Mouse (Mus musculus): Measurements from ENCODE around the gene Grid2. TPM values are rescaled to one million over a fixed set of nuclear protein-coding genes. Genes with fewer than 3 reads are reported as not detected.
A peak's percentile ranks its signal among the peaks of the same experiment; 100 is the strongest.

The Grid2 gene
- polyA plus RNA-seq, 1 experiment from 2014 or later, result 1.4 TPM

DNA sequence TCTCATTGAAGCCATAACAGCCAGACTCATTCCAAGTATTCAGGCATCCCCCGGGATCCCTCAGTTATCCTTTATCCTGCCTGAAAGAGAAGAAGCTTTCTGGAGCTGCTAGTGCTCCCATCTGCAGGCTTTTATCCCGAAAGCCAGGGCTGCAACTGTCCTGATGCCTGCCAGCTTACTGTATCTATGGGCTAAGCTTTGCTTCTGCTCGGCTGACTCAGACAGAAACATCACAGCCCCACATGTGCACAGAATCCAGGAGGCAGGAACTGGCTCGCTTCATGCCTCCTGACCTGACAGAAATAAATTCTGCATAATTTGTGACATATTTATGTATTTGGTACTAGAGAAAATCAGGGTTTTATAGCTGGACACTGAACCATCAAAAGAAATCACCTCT is 1361.2 kb downstream of the Grid2 start:
- Histone ChIP-seq H3K4me3 (ENCODE audit: low read depth, low read length) (no peak overlapping the region), H3K4me2 (no peak overlapping the region), H3K9ac (no peak overlapping the region), H3K27me3 (ENCODE audit: insufficient read depth, low read length) (no peaks in the 10 kb centered on the region), H3K27ac (ENCODE audit: low read depth) (no peak overlapping the region), H3K9me3 (ENCODE audit: low read depth, low read length) (no peaks in the 10 kb centered on the region), H3K36me3 (ENCODE audit: insufficient read depth) (no peaks in the 10 kb centered on the region), H3K4me1 (ENCODE audit: insufficient read depth) (no peaks in the 10 kb centered on the region)
- 47% methylated on average over 4 of the region's 4 CpGs for WGBS
- DNase-seq, result no peak
- no peak for ATAC-seq (ENCODE audit: insufficient read depth)
- TF ChIP-seq CTCF (IDR thresholded peaks at IDR 0.05; ENCODE audit: low read depth), result no peak

DNA sequence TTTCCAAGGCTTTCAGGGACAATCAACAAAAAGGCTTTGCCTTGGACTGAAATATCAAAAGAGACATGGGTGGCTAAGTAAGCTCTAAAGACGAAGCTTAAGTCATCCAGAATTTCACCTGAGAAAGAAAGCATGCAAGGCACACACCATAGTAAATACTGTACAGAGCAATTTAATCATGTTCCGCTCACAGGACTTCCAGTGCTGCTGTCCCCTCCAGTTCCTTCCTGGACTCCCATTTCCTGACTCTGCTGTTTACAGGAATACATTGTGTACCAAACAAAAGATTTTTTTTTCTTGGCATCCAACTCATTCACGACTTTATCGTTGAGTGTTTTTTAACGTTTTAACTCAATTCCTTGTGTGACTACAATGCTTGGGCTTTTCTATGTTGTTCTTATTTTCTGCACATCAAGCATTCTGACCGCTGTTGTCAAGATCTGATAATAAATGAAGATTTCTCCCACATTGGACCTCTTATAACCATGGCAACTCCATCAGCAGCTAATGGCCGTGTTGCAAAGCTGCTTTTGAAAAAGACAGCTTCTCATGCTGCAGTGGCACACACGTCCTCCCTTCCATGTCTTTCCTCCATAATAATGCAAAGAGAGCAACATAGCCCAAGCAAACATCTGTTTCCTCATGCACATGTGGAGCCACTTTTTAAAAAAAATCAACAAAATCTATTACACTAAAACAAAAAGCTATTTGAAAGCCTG is 1361.9 kb downstream of the Grid2 start:
- no peak for ATAC-seq (ENCODE audit: insufficient read depth)
- H3K9ac ChIP-seq, result no peak overlapping the region
- H3K4me2 ChIP-seq, result no peak overlapping the region
- 60% methylated on average over 8 of the region's 8 CpGs for WGBS
- H3K4me1 ChIP-seq (ENCODE audit: insufficient read depth), result no peaks in the 10 kb centered on the region
- no peaks in the 10 kb centered on the region for H3K27me3 ChIP-seq (ENCODE audit: insufficient read depth, low read length)
- H3K36me3 ChIP-seq (ENCODE audit: insufficient read depth), result no peaks in the 10 kb centered on the region
- DNase-seq, result peak; percentile 9
- no peak for TF ChIP-seq CTCF (IDR thresholded peaks at IDR 0.05; ENCODE audit: low read depth)
- no peak overlapping the region for H3K27ac ChIP-seq (ENCODE audit: low read depth)
- H3K4me3 ChIP-seq (ENCODE audit: low read depth, low read length), result no peak overlapping the region
- no peaks in the 10 kb centered on the region for H3K9me3 ChIP-seq (ENCODE audit: low read depth, low read length)

DNA sequence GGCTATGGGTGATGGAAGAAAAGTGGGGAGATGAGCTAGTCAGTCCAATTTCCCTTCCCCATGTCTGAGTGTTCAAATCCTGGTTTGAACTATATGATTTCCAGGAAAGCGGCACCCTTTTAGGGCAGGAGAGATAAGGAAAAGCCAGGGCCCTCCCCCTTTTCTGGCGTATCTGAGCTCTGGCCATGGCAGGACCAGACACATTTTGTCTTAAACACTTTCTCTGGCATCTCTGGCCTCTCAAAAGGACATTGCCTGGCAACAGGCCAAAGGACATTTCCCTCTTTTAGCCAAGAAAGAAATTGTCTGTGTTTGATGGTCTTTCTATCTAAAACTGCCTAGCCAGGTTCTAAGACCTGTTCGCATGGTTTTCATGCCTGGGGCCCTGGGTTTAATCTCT is 1367.7 kb downstream of the Grid2 start:
- no peaks in the 10 kb centered on the region for H3K4me1 ChIP-seq (ENCODE audit: insufficient read depth)
- no peaks in the 10 kb centered on the region for H3K27me3 ChIP-seq (ENCODE audit: insufficient read depth, low read length)
- no peak for TF ChIP-seq CTCF (IDR thresholded peaks at IDR 0.05; ENCODE audit: low read depth)
- no peak overlapping the region for H3K4me2 ChIP-seq
- ATAC-seq (ENCODE audit: insufficient read depth) (peak; percentile 89), DNase-seq (peak; percentile 90)
- no peak overlapping the region for H3K4me3 ChIP-seq (ENCODE audit: low read depth, low read length)
- no peak overlapping the region for H3K9ac ChIP-seq
- no peaks in the 10 kb centered on the region for H3K36me3 ChIP-seq (ENCODE audit: insufficient read depth)
- H3K9me3 ChIP-seq (ENCODE audit: low read depth, low read length), result no peaks in the 10 kb centered on the region
- H3K27ac ChIP-seq (ENCODE audit: low read depth), result no peak overlapping the region
- 23% methylated on average over 3 of the region's 3 CpGs for WGBS

DNA sequence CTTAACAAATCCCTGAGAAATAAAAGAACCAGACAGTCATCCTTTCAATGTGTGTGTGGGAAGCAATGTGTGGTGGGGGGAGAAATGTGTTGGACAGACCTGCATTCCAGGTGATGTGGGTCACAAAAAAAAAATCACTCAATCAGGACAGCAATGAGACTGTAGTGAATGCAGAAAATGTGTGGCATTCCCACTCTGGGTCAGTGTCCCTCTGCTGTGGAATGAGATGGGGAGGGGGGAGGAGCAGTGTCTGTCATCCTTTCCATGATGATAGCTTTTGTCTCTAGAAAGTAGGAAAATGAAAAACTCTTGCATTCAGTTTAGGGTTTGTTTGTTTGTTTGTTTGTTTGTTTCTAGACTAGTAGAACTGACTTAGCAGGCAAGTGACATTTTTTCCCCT is 1392.0 kb downstream of the Grid2 start:
- no peak for TF ChIP-seq CTCF (IDR thresholded peaks at IDR 0.05; ENCODE audit: low read depth)
- ATAC-seq (ENCODE audit: insufficient read depth) (no peak), DNase-seq (no peak)
- Histone ChIP-seq H3K36me3 (ENCODE audit: insufficient read depth) (no peaks in the 10 kb centered on the region), H3K4me1 (ENCODE audit: insufficient read depth) (no peaks in the 10 kb centered on the region), H3K27me3 (ENCODE audit: insufficient read depth, low read length) (no peaks in the 10 kb centered on the region), H3K4me3 (ENCODE audit: low read depth, low read length) (no peak overlapping the region), H3K9ac (no peak overlapping the region), H3K9me3 (ENCODE audit: low read depth, low read length) (no peaks in the 10 kb centered on the region), H3K4me2 (no peak overlapping the region), H3K27ac (ENCODE audit: low read depth) (no peak overlapping the region)

DNA sequence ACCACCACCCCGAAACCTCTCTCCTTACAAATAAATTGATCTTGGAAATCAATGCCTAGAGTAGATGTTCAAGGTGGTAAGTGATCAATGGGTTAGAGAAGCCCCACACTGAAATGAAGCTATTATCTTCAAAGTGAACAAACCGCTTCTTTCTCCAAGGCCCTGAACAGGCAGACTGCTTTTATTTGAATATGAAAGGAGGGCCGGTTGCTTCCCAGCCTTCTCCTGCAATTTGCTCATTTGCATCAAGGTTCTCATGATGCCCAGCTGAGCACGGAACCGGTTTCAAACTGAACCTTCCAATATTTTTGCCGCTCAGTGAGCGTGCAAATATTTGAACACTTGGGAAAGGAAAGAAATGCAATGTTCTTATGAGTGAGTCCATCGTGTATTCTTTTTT is 1392.5 kb downstream of the Grid2 start:
- no peak for TF ChIP-seq CTCF (IDR thresholded peaks at IDR 0.05; ENCODE audit: low read depth)
- no peak overlapping the region for H3K4me3 ChIP-seq (ENCODE audit: low read depth, low read length)
- no peaks in the 10 kb centered on the region for H3K27me3 ChIP-seq (ENCODE audit: insufficient read depth, low read length)
- H3K4me1 ChIP-seq (ENCODE audit: insufficient read depth), result no peaks in the 10 kb centered on the region
- DNase-seq (no peak), ATAC-seq (ENCODE audit: insufficient read depth) (no peak)
- H3K27ac ChIP-seq (ENCODE audit: low read depth), result no peak overlapping the region
- no peak overlapping the region for H3K9ac ChIP-seq
- H3K9me3 ChIP-seq (ENCODE audit: low read depth, low read length), result no peaks in the 10 kb centered on the region
- H3K4me2 ChIP-seq, result no peak overlapping the region
- 57% methylated on average over 8 of the region's 8 CpGs for WGBS
- H3K36me3 ChIP-seq (ENCODE audit: insufficient read depth), result no peaks in the 10 kb centered on the region

DNA sequence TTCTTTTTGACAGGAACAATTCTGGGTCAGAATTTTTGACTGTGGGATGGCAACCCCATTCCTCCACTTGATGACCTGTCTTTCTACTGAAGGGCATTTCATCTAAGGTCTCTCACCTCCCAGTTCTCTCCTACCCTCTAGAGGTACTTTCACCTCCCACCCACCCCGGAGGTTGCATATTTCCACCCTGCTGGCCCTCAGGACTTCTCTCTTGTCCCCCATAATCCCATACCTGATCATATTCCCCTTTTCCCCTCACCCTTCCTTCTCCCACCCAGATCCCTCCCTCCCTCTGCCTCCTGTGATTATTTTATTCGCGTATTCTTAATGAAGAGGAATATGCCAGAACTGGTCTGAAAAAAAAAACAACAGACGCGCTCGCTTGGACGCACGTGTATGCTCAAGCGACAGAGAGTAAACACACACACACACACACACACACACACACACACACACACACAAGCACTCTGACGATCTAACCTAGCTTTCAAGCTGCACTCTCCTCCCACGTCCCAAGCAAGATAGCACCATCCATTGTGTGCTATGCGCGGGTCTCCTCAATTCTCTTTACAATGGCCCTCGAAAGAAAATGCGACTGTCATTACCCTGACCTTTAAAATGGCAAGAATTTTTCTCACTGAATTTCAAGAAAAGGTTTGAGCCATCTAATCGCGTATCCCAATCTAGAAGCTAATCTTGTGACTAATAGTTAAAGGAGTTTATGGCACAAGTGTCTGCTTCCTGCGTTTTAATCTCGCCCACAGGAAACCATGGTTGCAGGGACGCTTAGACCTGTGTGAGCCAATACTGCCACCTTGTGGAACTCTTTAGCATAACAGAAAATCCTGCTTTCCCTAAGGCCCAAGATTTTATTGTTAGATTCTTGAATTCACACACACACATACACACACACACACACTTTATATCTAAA is 1393.9 kb downstream of the Grid2 start:
- Histone ChIP-seq H3K9me3 (ENCODE audit: low read depth, low read length) (no peaks in the 10 kb centered on the region), H3K4me3 (ENCODE audit: low read depth, low read length) (peak overlapping the region; percentile 32), H3K27ac (ENCODE audit: low read depth) (no peak overlapping the region), H3K4me2 (peak overlapping the region; percentile 67), H3K27me3 (ENCODE audit: insufficient read depth, low read length) (no peaks in the 10 kb centered on the region), H3K36me3 (ENCODE audit: insufficient read depth) (no peaks in the 10 kb centered on the region), H3K4me1 (ENCODE audit: insufficient read depth) (no peaks in the 10 kb centered on the region), H3K9ac (peak overlapping the region; percentile 36; the same call in 1 of the 2 replicates)
- peak; percentile 93 for DNase-seq
- ATAC-seq (ENCODE audit: insufficient read depth), result peak; percentile 81
- TF ChIP-seq CTCF (IDR thresholded peaks at IDR 0.05; ENCODE audit: low read depth), result peak; percentile 94
- WGBS, result 7% methylated on average over 20 of the region's 20 CpGs

DNA sequence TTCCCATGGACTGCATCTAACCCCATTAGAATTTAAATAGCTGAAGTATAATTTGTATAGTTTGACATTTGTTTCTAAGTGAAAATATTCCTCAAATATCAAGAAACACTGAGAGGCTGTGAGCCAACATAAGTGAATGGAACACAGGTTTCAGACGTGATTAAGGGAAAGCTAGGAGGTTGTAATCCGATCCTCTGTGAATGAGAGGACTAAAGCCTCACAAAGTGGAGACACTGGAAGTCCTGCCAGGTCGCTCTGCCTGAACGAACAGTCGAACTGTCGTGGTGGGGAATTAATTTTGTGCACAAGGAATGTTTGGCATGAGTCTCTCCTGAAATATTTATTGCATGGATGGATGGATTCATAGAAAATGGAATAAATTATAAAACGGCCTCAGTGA is 1395.1 kb downstream of the Grid2 start:
- TF ChIP-seq CTCF (IDR thresholded peaks at IDR 0.05; ENCODE audit: low read depth), result no peak
- H3K4me1 ChIP-seq (ENCODE audit: insufficient read depth), result no peaks in the 10 kb centered on the region
- no peak overlapping the region for H3K9ac ChIP-seq
- no peak overlapping the region for H3K4me3 ChIP-seq (ENCODE audit: low read depth, low read length)
- no peaks in the 10 kb centered on the region for H3K27me3 ChIP-seq (ENCODE audit: insufficient read depth, low read length)
- no peaks in the 10 kb centered on the region for H3K36me3 ChIP-seq (ENCODE audit: insufficient read depth)
- no peak overlapping the region for H3K27ac ChIP-seq (ENCODE audit: low read depth)
- DNase-seq (no peak), ATAC-seq (ENCODE audit: insufficient read depth) (no peak)
- no peaks in the 10 kb centered on the region for H3K9me3 ChIP-seq (ENCODE audit: low read depth, low read length)
- no peak overlapping the region for H3K4me2 ChIP-seq
- 17% methylated on average over 7 of the region's 7 CpGs for WGBS
